Mouse (Mus musculus): ENCODE results near the gene Bap1. TPM values are rescaled to one million over a fixed set of nuclear protein-coding genes. Genes with fewer than 3 reads are reported as not detected.

Gene Bap1
- 100 to 1,000 TPM; 117 to 123 TPM for total RNA-seq (2021)
- long read RNA-seq, transcript Bap1-201 (17 exons, 3,460 nt) = major isoform, 79 of 123 reads
- long read RNA-seq, partial matches to known transcripts = 20 of 123 reads
- long read RNA-seq, other reads (novel, unspliced or antisense) = 24 of 123 reads

- DNase-seq (ENCODE audit: low spot score in 2 of 2) = peak; percentile 98 to 99
These were observed at the start of gene Bap1, which contains the start of gene Phf7 for GRCm38 (mm10) chr14:31251084-31251604. Gene Bap1, plus strand, starts transcription at chr14:31251450. Gene Phf7, minus strand, starts transcription at chr14:31251317.

GRCm38 (mm10) chr14:31204844-31205243 lies 46.4 kb upstream of the Bap1 start:
- no peak for DNase-seq (ENCODE audit: low spot score in 2 of 2)

- DNase-seq (ENCODE audit: low spot score in 2 of 2) = no peak
These were observed 46.0 kb upstream of the Bap1 start for GRCm38 (mm10) chr14:31205244-31205561.

GRCm38 (mm10) chr14:31205562-31206467 lies 45.4 kb upstream of the Bap1 start:
- peak; percentile 57 to 58 for DNase-seq (ENCODE audit: low spot score in 2 of 2)

- peak; percentile 92 to 97 for DNase-seq (ENCODE audit: low spot score in 2 of 2)
These were observed 44.7 kb upstream of the Bap1 start for GRCm38 (mm10) chr14:31206472-31206981.

GRCm38 (mm10) chr14:31207070-31207830 lies 44.0 kb upstream of the Bap1 start:
- no peak for DNase-seq (ENCODE audit: low spot score in 2 of 2)

GRCm38 (mm10) chr14:31208084-31208483 lies 43.2 kb upstream of the Bap1 start, which contains the start of gene Tnnc1:
Gene Tnnc1, plus strand, starts transcription at chr14:31208312.
- no peak for DNase-seq (ENCODE audit: low spot score in 2 of 2)

- DNase-seq (ENCODE audit: low spot score in 2 of 2) = no peak
These were observed 42.1 kb upstream of the Bap1 start for GRCm38 (mm10) chr14:31209133-31209557.

- no peak for DNase-seq (ENCODE audit: low spot score in 2 of 2)
These were observed 39.4 kb upstream of the Bap1 start for GRCm38 (mm10) chr14:31211854-31212253.

- no peak for DNase-seq (ENCODE audit: low spot score in 2 of 2)
These were observed 38.8 kb upstream of the Bap1 start for GRCm38 (mm10) chr14:31212499-31212898.

- DNase-seq (ENCODE audit: low spot score in 2 of 2) = no peak
These were observed 37.4 kb upstream of the Bap1 start for GRCm38 (mm10) chr14:31213868-31214267.

- no peak for DNase-seq (ENCODE audit: low spot score in 2 of 2)
These were observed 36.6 kb upstream of the Bap1 start for GRCm38 (mm10) chr14:31214684-31215083.

- DNase-seq (ENCODE audit: low spot score in 2 of 2) = peak; percentile 70 to 74
These were observed 35.9 kb upstream of the Bap1 start for GRCm38 (mm10) chr14:31215157-31216002.

GRCm38 (mm10) chr14:31216846-31217245 lies 34.4 kb upstream of the Bap1 start, which contains the start of gene Nisch:
Gene Nisch, minus strand, starts transcription at chr14:31216946.
- DNase-seq (ENCODE audit: low spot score in 2 of 2) = no peak

- DNase-seq (ENCODE audit: low spot score in 2 of 2) = peak; percentile 26 to 28
These were observed 33.6 kb upstream of the Bap1 start, which contains the start of gene Sema3g for GRCm38 (mm10) chr14:31217666-31218065. Gene Sema3g, plus strand, starts transcription at chr14:31217860.

- DNase-seq (ENCODE audit: low spot score in 2 of 2) = peak; percentile 60 to 63
These were observed 24.3 kb upstream of the Bap1 start for GRCm38 (mm10) chr14:31226978-31227377.

GRCm38 (mm10) chr14:31228234-31228633 lies 23.0 kb upstream of the Bap1 start:
- DNase-seq (ENCODE audit: low spot score in 2 of 2) = no peak

- no peak for DNase-seq (ENCODE audit: low spot score in 2 of 2)
These were observed 20.8 kb upstream of the Bap1 start for GRCm38 (mm10) chr14:31230442-31230841.

GRCm38 (mm10) chr14:31232404-31233069 lies 18.7 kb upstream of the Bap1 start:
- no peak for DNase-seq (ENCODE audit: low spot score in 2 of 2)
